Mouse (Mus musculus) gastrocnemius, adult 8-10 months (tissue): Measurements from ENCODE around the gene Tmem120b. TPM values are rescaled to one million over a fixed set of nuclear protein-coding genes. Genes with fewer than 3 reads are reported as not detected.
"Not testable (repeated sequence)": the region's sequence is repeated elsewhere in the genome, so short reads cannot be mapped to it uniquely, and the experiment has no call there.

Experiments
- DNase-seq, 2 experiments: peaks; one replicate each; pipeline ENCODE4 v3.0.0; 2022; ENCODE audit warnings: low spot score in 2 of 2
- total RNA-seq, 4 experiments: library from RNA; stranded (reverse); gene quantifications; 2 replicates each; pipeline ENCODE4 v1.2.4; 2022

Tmem120b gene
- total RNA-seq, 4 experiments from 2014 or later, result 15.7 to 18.3 (median 17.0) TPM

DNA sequence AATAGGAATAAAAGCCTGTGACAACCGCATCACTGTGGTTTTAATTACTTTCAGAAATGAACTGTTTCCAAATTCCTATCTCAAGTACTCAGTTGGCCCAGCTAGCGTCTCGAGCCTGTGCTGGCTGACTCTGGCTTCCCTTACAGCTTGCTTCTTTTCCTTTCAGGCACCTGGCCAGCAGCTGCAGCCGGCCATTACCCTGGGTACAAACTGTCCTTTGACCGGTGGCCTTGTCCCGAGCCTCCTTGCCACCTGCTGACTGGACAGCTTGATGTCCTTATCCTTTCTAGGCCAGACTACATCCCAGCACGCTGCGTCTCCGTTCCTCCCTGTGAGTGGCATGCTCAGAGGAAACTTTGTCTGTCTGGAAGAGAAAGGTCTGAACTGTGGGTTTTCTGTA lies 17.3 kb upstream of the Tmem120b start:
- peak; percentile 71 to 76 for DNase-seq

DNA sequence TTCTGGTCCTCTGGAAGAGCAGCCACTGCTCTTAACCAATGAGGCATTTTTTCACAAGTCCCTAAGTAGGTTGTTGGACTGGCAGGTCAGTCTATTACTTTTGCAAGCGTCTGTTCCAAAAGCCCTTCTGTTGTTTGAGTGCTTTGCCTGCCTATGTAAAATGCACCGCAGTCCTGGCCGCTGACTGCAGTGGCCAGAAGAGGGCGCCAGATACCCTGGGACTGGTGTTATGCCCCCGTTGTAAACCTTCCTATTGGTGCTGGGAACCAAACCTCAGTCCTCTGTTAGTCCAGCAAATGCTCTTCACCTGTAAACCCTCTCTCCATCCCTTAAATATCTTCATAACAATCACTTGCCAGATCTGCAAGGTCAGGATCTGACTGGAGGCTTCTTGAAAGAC lies 16.5 kb upstream of the Tmem120b start:
- no peak for DNase-seq

DNA sequence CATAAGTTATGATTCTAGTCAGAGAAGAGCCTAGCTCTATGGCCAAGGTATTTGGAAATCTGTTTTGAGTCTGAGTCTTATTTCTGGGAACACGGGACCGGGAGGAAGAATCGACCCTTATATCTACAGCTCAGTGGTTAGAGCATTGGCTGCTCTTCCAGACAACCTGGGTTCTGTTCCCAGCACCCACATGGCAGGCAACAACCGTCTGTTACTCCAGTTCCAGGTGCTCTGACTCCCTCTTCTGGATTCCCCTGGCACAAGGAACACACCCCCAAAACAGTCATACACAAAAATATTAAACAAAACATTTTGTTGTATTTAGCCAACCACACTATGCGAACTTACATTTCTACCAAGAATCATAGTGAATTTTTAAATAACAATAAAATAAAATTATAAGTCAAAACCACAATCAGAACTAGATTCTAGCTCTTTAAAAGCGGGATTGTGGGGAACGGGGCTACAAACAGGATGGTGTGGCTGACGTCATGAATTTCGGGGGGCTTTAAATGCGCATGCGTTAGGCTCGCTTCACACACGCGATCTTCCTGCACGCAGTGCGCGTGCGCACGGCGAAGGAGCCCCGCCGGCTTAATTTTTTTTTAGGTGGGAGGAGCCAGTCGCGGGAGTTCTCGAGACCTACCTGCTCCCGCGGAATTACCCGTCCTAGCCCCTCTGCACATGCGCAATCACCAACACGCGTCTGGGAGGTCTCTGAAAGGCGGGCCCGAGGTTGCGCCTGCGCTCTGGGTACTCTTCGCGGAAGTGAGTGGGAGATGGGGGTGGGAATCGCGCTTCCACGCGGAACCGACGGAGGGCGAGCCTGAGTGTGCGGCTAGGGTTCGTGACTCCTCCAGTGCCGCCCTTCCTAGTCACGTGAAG lies 10.6 kb upstream of the Tmem120b start:
- DNase-seq, result peak; percentile 95 to 98

DNA sequence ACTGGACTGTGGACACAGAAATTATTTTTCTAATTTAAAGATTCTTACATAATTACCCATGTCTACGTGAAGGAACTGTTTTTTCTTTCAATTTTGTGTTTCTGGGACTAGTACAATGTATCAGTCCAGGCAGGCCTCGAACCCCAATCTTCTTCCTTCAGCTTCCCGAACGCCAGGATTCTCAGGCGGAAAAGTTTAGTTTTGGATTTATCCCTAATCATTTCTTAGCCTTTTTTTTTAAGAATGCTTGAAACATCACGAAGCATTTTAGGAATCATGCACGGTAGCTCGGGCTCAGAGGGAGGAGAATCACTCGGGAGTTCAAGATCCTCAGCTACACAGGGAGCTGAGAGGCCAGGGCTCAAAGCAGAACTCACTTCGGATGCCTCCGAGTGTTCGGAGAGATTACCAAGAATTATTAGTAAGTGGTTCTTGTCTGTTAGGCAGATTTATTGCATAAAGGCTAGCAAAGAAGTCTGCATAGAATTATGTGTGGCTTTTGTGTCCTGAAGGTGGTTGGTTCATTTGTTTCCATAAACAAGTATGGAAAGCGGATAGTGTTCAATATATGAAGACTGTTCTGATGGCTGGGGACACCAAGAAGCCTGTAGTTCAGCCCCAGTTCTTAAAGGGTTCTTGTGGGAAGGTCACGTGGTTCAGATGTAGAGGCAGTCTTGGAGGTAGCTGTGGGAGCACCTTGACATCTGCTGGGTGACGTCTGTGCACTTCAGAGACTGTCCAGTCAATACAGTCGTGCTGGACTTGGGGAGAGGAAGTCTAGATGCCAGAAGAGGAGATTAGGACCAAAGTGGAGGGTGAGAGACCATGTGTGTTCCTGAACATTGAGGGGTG lies 9.7 kb upstream of the Tmem120b start:
- DNase-seq, result no peak

DNA sequence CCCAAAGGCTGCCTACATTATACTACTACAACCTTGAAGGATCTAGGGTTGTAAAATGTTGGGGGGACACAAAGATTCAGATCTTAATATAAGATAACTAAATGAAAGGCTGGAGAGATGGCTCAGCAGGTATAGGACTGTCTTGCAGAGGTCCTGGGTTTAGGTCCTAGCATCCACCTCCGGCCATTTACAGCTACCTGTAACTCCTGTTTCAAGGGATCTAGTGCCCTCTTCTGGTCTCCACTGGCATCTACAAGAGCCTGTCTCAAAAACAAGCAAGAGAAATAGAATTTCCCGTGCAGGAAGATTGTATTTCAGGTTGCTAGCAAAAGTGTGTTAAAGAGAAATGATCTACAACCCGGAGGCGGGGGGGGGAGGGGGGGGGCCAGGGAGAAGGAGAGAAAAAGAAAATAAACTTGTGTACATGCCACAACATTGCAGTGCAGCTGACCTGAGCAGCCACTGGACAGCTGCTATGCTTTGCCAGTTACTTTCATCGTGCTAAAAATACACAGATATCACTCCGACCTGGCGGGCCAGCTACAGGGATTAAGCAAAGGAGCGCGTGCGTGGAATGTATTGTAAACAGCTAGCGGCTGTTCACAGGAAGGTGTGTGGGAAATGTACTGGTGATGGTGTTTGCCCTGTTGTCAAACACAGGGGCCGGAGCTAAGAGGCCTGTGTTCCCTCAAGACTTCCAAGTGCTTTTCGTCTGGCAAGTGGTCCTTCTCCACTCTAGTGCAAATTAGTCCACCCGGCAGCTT lies 8.3 kb upstream of the Tmem120b start:
- DNase-seq, result peak; percentile 55 to 67

DNA sequence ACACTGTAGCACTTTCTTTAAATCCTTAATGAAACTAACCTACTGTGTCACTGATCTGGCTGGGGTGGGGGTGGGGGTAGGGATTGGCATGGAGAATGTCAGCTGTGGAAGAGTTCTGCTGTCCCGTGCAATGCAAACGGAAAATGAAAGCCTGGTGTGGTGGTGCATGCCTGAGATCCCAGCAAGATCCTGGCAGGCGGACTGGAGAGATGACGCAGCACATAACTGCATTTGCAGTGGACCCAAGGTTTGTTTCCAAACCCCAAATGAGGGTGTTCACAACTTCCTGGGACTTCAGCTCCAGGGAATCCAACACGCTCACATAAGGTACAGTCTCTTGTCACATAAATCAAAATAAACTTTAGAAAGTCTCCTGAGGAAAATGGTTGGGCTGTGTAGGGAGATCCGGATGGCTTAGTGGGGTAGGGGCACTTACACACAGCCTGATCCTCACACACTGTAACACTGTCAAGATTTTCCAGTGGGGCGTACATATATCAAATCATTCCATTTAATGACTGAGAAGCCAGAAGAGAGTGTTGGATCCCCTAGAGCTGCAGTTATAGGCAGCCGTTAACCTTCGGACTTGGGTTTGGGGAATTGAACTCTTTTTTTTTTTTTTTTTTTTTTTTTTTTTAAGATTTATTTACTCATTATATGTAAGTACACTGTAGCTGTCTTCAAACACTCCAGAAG lies 7.4 kb upstream of the Tmem120b start:
- DNase-seq, result peak; percentile 46 to 67

DNA sequence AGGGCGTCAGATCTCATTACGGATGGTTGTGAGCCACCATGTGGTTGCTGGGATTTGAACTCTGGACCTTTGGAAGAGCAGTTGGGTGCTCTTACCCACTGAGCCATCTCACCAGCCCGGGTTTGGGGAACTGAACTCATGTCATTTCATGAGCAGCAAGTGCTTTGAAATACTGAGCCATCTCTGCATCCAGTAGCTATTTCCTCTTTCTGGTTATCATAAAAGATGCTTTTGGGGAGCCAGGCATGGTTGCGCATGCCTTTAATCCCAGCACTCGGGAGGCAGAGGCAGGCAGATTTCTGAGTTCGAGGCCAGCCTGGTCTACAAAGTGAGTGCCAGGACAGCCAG lies 6.8 kb upstream of the Tmem120b start:
- not testable (repeated sequence) for DNase-seq

DNA sequence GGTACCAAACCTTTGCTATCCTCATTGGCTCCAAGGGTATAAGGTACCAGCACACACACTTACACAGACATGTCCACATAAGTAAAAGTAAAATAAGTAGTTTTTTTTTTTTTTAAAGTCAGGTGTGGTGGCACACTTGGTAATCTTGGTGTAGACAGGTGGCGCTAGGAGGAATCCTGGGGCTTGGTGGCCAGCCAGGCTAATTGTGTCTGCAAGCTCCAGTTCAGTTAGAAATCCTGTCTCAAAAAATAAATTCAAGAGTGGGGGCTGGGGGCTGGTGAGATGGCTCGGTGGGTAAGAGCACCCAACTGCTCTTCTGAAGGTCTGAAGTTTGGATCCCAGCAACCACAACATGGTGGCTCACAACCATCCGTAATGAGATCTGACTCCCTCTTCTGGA lies 5.1 kb upstream of the Tmem120b start:
- DNase-seq, result no peak

DNA sequence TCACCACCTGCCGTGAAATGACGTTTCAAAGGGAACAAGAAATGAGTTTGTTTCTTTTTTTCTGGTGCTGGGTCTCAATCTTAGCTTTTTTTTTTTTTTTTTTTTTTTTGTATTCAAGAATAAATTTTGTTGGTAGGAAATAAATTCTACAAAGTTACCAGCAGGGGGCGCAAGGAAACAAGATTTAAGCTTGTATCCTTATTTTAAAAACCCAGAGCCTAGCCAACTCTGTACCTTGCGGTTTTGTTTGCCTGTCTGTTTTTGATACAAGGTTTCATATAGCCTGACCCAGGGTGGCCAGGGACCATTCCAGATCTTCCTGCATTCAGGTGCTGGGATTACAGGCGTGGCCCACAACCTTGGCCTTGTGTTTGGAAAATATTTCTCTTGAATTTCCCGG lies 4.0 kb upstream of the Tmem120b start:
- no peak for DNase-seq

DNA sequence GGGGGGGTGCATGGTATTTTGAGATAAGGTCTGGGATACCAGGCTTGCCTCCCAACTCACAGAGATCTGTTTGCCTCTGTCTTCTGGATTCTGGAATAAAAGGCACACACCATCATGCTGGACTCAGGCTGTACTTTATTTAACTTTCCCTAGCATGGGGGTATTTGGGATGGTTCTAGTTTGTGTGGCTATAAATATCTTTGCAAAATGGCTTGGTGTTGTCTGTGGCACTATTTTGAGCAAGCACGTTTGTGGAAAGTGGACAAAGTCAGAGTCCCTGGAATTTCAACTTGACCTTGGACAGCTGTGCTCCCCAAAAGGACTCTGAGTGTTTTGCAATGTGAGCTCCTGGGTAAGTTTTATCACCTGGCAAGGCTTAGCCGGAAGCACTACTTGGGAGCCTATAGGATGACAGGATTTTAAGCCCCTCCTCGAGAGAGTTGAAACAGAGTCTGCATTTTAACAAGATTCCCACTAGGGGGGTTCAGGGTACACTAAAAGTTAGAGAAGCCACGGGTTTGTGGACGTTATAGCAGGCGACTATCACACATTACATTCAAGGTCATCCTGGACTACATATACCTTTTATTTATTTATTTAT lies 720 bp upstream of the Tmem120b start:
- DNase-seq, result no peak

DNA sequence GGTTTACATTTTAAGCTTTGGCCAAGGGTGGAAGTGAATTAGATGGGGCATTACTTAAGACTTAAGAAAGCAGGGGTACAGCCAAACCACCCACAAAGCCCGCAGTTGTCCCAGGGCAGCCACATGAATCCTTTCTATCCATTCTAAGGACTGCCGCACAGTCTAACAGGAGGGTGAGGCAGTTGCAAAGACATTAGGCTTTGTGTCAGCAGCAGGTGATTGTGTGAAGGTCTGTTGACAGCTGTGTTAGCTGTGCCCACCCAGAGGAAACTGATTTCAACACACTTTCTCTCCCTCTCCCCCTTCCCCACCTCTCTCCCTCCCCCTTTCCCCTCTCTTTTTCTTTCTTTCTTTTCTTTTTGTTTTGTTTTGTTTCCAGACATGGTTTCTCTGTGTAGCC lies 499 bp downstream of the Tmem120b start:
- no peak for DNase-seq

DNA sequence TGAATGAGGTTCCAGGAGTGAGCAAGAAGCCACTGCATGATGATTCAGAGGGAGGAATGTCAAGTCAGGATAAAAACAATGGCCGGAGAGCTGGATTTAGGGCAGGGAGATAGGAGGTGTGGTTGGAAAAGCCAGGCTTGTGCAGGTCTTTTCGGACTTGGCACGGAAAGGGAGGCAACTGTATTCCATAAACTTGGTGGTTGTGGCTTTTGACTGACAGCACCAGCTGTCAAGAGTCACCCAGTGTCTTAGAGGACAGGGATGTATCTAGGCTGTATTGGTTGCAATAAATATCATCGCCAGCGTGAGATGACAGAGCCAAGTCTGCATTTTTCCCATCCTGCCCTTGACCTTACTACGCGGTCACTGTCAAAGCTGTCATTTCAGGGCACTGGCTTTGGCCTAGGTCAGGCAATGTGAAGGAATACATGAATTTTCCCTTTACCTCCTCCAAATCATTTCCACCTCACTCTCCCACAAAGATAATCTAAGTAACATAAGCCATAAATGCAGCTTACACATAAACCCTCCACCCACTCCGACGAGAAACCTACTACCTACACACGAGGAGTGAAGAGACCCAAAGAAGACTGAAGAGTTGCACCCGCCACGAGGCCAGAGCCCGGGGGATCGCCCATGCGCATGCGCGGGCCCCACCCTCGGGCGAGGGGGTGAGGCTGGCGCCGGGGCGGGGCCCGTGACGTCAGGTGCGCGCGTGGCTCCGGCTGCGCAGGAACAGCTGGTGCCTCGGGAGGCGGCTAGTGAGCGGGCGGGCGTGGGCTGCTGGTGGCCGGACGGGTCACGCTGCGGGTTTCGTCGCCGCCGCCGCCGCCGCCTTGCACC lies 7.6 kb downstream of the Tmem120b start:
- peak; percentile 91 to 93 for DNase-seq

DNA sequence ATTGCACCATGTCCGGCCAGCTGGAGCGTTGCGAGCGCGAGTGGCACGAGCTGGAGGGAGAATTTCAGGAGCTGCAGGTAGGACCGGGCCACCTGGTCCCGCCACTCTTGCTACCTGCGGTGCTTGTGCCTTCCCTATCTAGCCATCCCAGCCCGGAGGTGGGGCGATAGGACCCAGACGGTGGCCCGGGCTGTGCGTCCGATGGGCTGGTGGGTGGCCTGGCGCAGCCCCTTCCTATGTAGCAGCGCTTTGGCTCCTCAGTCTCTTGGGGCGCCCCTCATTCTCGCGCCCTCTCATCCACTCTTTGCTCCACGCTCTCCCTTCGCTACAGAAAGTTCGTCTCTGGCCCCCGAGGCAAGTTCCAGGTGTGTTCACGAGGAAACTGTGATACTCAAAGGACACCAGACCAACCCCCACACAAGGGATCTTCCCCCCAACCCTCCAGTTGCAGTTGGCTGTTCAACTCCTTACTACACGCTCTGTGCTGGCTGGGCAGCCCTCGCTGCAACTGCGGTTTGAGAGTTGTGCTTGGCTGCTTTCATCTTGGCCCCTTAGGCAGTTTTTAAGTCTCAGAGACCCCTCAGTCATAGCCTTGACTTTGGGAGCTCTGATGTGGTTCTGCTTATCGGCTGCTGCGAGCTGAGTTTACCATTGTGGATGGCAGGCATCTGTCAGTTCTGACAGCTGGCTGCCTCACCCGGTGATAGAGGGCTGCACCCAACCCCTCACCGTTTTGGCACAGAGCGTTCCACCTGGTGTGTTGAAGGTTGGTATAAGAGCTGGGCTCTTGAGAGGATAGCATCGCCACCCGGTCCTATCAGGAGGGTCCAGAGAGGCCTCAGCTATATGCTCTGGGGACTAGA lies 8.4 kb downstream of the Tmem120b start:
- peak in 1 of 2 experiments; percentile 23 for DNase-seq

DNA sequence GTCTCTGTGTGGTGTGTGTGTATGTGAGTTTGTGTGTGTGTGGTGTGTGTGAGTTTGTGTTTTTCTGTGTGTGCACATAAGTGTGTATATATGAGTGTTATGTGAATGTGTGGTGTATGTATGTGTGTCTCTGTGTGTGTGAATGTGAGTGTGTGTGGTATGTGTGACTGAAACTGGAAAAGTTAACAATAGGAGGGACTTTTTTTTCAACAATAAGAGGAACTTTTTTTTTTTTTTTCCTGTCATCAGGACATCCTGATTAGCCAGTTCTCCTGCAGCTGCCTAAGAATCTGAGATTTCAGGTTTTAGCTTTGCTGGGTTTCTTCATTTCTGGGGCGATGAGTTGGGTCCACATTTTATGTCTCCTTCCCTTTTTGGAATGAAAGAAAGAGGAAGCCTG lies 11.4 kb downstream of the Tmem120b start:
- no peak for DNase-seq

DNA sequence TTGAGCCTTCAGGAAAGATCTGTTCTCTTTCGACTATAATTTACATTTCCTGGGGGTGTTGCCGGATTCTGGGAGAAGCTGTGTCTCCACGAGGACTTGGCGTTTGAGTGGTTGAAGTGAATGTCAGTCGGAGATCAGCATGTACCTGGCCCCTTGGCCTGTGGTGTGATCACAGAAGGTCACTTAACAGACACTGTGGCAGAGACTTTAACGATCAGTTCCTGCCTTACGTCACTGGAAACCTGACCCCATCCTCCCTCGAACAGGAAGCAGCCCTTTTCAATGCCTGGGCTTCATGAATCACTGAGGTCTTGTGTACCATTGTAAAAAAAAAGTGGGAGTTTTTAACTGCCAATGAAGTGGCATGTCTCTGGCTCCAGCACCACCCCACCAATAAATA lies 11.8 kb downstream of the Tmem120b start:
- no peak for DNase-seq

DNA sequence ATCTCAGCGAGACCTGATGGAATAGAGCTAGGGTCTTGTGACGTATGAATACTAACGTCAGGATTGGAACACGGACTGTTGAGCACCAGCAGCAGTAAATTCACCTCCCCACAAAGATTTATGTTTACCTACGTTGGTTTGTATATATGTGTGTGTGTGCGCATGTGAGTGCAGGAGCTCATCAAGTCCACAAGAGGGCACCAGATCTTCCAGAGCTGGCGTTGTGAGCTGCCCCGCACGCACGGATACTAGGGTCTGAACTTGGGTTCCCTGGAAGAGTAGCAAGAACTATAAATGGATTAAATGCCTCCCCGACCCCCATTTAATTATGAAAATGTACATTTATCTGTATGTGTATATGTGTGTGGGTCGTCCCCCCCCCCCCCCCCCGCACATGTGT lies 12.3 kb downstream of the Tmem120b start:
- DNase-seq, result no peak

DNA sequence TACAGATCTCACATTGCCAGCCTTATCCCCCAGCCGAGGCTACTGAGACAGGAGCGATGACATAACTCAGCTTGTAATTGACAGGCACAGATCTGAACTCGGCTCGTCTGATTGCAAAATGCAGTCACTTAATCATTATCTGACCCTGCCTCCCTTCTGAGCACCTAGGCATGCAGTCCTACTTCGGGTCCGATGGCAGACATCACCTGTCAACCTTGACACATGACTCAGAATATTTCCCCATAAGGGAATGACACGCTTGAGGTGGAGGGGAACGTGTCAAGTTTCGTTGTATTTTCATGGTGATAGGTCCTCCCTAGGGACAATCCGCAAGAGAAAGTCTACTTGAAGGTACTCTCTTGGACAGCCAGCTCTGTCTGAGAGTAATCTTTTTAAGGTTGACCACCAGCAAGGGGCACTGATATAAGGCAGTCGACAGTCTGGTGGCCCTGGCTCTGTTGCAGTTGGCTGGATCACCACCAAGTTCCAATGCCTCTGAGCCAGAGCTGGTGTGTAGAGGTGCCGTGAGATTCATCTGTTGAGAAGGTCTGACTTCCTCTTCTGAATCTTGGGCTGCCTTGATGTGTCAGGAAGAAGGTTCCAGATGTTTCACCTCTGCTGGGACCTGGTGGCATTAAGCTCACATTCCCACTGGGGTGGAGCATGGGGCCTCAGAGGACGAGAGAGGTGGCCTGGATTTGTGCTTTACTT lies 15.3 kb downstream of the Tmem120b start:
- no peak for DNase-seq

DNA sequence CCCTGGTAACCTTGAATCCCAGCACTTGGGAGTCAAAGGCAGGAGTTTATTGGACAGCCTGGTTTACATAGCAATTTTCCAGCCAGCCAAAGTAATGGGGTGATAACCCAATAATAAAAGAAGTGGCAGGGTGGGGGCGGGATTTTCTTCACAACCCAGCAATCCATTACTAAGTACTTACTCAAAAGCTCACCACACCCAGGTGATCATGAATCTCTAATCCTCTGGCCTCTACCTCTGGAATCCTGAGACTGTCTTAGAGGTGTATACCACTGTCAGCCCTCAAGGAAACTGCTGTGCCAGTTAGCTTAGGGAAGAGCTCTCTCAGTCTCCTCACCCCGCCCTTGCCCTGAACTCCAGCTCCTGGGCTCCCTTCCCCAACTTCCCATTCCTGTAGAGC lies 18.3 kb downstream of the Tmem120b start:
- DNase-seq, result no peak
